15 mouse cellular contexts compared by ENCODE assay signal in genomic region chr12:100214738-100215137, GRCm38 (mm10). TPM values are rescaled to one million over a fixed set of nuclear protein-coding genes. Genes with fewer than 3 reads are reported as not detected.
DNase-seq lines count a peak whose midpoint lies in the region; TF ChIP-seq lines count a peak whose summit lies in the region.
"Had no signal": no experiment of that assay in that cellular context is flagged by ENCODE, and none has a peak within 500 bp of the region (broad histone marks: within the 10 kb centered on the region; RNA-seq: fewer than 3 reads in every experiment).

No protein-coding gene starts in this region.

- H3K27ac ChIP-seq in cortical plate, adult 2 months (ENCODE audit: insufficient read depth, low read length), result peak overlapping the region; percentile 63; the same call in 1 of the 2 replicates
- H3K27ac ChIP-seq: embryonic facial prominence, embryonic 15.5 days; heart, embryonic 15.5 days; hindbrain, embryonic 15.5 days; liver, embryonic 12.5 days had no signal

- TF ChIP-seq CTCF in cortical plate, adult 2 months (IDR thresholded peaks at IDR 0.05; ENCODE audit: extremely low read depth, insufficient read depth, low read length), result no peak

- TF ChIP-seq POLR2A in cortical plate, adult 2 months (IDR thresholded peaks at IDR 0.05; ENCODE audit: extremely low read depth, insufficient read depth, low read length), result no peak

- DNase-seq in adrenal gland, postnatal 10 days, result peak; percentile 62
- DNase-seq in adrenal gland, postnatal 4 days (ENCODE audit: low spot score in 2 of 2), result no peak
- peak; percentile 58 for DNase-seq in layer of hippocampus, adult 9-11 months
- DNase-seq in layer of hippocampus, postnatal 25 days (ENCODE audit: extremely low spot score in 1 of 2, low spot score in 1 of 2), result no peak
- peak; percentile 24 for DNase-seq in lung, postnatal 14 days
- DNase-seq in urinary bladder, postnatal 14 days (ENCODE audit: low spot score), result no peak
- no peak for DNase-seq in spleen, adult 12 weeks (ENCODE audit: low spot score)
- DNase-seq: cerebellum, postnatal 36 days; spleen, adult 18-20 months had no signal

- no peaks in the 10 kb centered on the region for H3K4me1 ChIP-seq in cortical plate, adult 2 months (ENCODE audit: control insufficient read depth, insufficient read depth, low read length)

- H3K4me3 ChIP-seq in cortical plate, adult 2 months (ENCODE audit: insufficient read depth, low read length), result no peak overlapping the region
- H3K4me3 ChIP-seq: embryonic facial prominence, embryonic 15.5 days; heart, embryonic 15.5 days; hindbrain, embryonic 15.5 days; liver, embryonic 12.5 days; myocyte had no signal

RNA-seq across cellular contexts. Expression of gene Calm1, which starts 15.5 kb away (rescaled TPM):
- 100 to 1,000 TPM; 355 to 389 TPM for total RNA-seq in adrenal gland, postnatal 10 days (2021)
- 100 to 1,000 TPM; 373 to 429 TPM for total RNA-seq in adrenal gland, postnatal 4 days (2021)
- 1,000 to 10,000 TPM; 1,915 to 2,063 TPM for total RNA-seq in layer of hippocampus, postnatal 25 days (2021)
- polyA plus RNA-seq in cortical plate, adult 2 months (2012; rRNA removed), result 1,823 and 1,842 TPM in 2 replicates

RNA-seq across cellular contexts. Expression of gene Nrde2, which starts 55.3 kb away (rescaled TPM):
- total RNA-seq in adrenal gland, postnatal 10 days (2021), result 10 to 100 TPM; 14.8 to 19.4 TPM
- 10 to 100 TPM; 30.7 to 32.5 TPM for total RNA-seq in adrenal gland, postnatal 4 days (2021)
- total RNA-seq in layer of hippocampus, postnatal 25 days (2021), result 10 to 100 TPM; 19.4 to 21.7 TPM
- polyA plus RNA-seq in cortical plate, adult 2 months (2012; rRNA removed), result 11.8 and 12.3 TPM in 2 replicates

Comparison
In these comparisons a context has a peak if more than half of its experiments do, and no peak if none do; other contexts are left out.
1. DNase-seq: peak in adrenal gland, postnatal 10 days (single experiment), layer of hippocampus, adult 9-11 months (single experiment) and lung, postnatal 14 days (single experiment); none in adrenal gland, postnatal 4 days (0 of 2), layer of hippocampus, postnatal 25 days (0 of 2), urinary bladder, postnatal 14 days (single experiment) and spleen, adult 12 weeks (single experiment).
2. RNA of gene Calm1, which starts 15.5 kb away (total RNA-seq): 1,915 to 2,063 TPM in layer of hippocampus, postnatal 25 days; 373 to 429 TPM in adrenal gland, postnatal 4 days and 355 to 389 TPM in adrenal gland, postnatal 10 days; every median in the first group is over 4 times any median in the second.